Mouse (Mus musculus) stomach, embryonic 16.5 days (tissue): Measurements from ENCODE around the gene Psmd8. TPM values are rescaled to one million over a fixed set of nuclear protein-coding genes. Genes with fewer than 3 reads are reported as not detected.
A peak's percentile ranks its signal among the peaks of the same experiment; 100 is the strongest.

ENCODE experiments used
- ATAC-seq: fragments of 200-750 bp; cut with Nextera tagmentation; 2 replicates; pipeline ENCODE4 v1.8.0; 2017; ENCODE audit warnings: moderate number of reproducible peaks, moderate TSS enrichment; ENCODE audit not compliant: insufficient read depth, low FRiP score
- H3K27ac ChIP-seq: fragments of 300-500 bp; sonication (generic); 2 replicates; pipeline ENCODE4 v1.5.1; 2014; ENCODE audit warnings: low read length
- H3K27me3 ChIP-seq: fragments of 300-500 bp; sonication (generic); 2 replicates; pipeline ENCODE4 v1.6.1; 2014; ENCODE audit warnings: low read length, control low read depth, mixed read lengths; ENCODE audit not compliant: control insufficient read depth, insufficient read depth
- H3K36me3 ChIP-seq: fragments of 300-500 bp; sonication (generic); 2 replicates; pipeline ENCODE4 v1.6.1; 2014; ENCODE audit warnings: low read length; ENCODE audit not compliant: control insufficient read depth, insufficient read depth
- H3K4me1 ChIP-seq: fragments of 300-500 bp; sonication (generic); 2 replicates; pipeline ENCODE4 v1.6.1; 2014; ENCODE audit warnings: low read length, control low read depth, mixed read lengths; ENCODE audit not compliant: control insufficient read depth, insufficient read depth
- H3K4me2 ChIP-seq: fragments of 300-500 bp; sonication (generic); 2 replicates; pipeline ENCODE4 v1.6.1; 2014; ENCODE audit warnings: low read depth, low read length, mixed read lengths
- H3K4me3 ChIP-seq: fragments of 300-500 bp; sonication (generic); replicated peaks from 2 replicates; pipeline ENCODE4 v1.5.1; 2014; ENCODE audit warnings: mild to moderate bottlenecking, low read length
- H3K9ac ChIP-seq: fragments of 300-500 bp; sonication (generic); 2 replicates; pipeline ENCODE4 v1.6.1; 2014; ENCODE audit warnings: low read length
- H3K9me3 ChIP-seq: fragments of 300-500 bp; sonication (generic); replicated peaks from 2 replicates; pipeline ENCODE4 v1.6.1; 2016; ENCODE audit warnings: low read length, control low read depth; ENCODE audit not compliant: control insufficient read depth
- WGBS: fragments of 180-500 bp; shearing (Covaris S2); extraction: QIAGEN DNeasy Blood & Tissue Kit; methylation state at CpG from one replicate; pipeline ENCODE4 v1.1.7; 2014; 5-methylcytosine and 5-hydroxymethylcytosine counted together
- polyA plus RNA-seq: library from polyadenylated mRNA; unstranded; fragments of >200 nt; fragmentation: Nextera tagmentation; extraction: Ambion mirVana; gene quantifications from 2 replicates; pipeline ENCODE4 v1.2.1, GENCODE M21; 2015

The Psmd8 gene
- polyA plus RNA-seq, 1 experiment from 2014 or later: 242 TPM

GRCm38 (mm10) chr7:29172390-29173016, 8.0 kb downstream of the Psmd8 start:
- no peak overlapping the region for H3K9ac ChIP-seq
- H3K4me3 ChIP-seq: no peak overlapping the region
- peaks cover 22% of the 10 kb centered on the region for H3K4me1 ChIP-seq
- no peak overlapping the region for H3K27ac ChIP-seq
- no peak for ATAC-seq
- 49% methylated on average over 32 of the region's 32 CpGs for WGBS
- no peaks in the 10 kb centered on the region for H3K9me3 ChIP-seq
- peaks cover 27% of the 10 kb centered on the region for H3K27me3 ChIP-seq
- peaks cover 36% of the 10 kb centered on the region for H3K36me3 ChIP-seq
- H3K4me2 ChIP-seq: no peak overlapping the region

DNA sequence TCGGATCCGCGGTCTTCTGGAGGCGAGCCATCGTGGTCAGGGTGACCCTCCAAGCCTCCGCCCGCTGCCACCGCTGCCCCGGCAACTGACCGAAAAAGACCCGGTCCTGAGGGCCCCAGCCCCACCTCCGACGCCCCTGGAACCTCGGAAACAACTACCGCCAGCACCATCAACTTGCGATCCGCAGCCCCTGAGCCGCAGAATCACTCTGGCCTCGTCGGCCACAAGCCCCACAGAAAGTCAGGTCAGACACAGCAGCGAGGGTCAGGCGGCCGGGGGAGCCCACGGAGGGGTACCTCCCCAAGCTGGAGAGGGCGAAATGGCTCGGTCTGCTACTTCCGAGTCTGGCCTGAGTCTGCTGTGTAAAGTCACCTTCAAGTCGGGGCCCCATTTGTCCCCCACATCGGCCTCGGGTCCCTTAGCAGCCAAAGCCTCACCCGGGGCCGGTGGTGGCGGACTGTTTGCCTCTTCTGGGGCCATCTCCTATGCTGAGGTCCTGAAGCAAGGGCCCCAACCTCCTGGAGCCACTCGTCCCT, 8.9 kb downstream of the Psmd8 start:
- Histone ChIP-seq H3K36me3 (peaks cover 36% of the 10 kb centered on the region), H3K4me1 (peaks cover 22% of the 10 kb centered on the region), H3K4me2 (peak overlapping the region; percentile 96), H3K9ac (peak overlapping the region; percentile 76), H3K27ac (no peak overlapping the region), H3K4me3 (peak overlapping the region; percentile 67), H3K27me3 (peaks cover 27% of the 10 kb centered on the region), H3K9me3 (no peaks in the 10 kb centered on the region)
- ATAC-seq: no peak
- WGBS: 7% methylated on average over 34 of the region's 34 CpGs

GRCm38 (mm10) chr7:29170755-29171561, 9.5 kb downstream of the Psmd8 start:
- Histone ChIP-seq H3K4me3 (peak overlapping the region; percentile 67), H3K27ac (peak overlapping the region; percentile 87; the same call in 1 of the 2 replicates), H3K9ac (peak overlapping the region; percentile 76), H3K9me3 (no peaks in the 10 kb centered on the region), H3K4me1 (peaks cover 22% of the 10 kb centered on the region), H3K27me3 (peaks cover 27% of the 10 kb centered on the region), H3K36me3 (peaks cover 30% of the 10 kb centered on the region), H3K4me2 (peak overlapping the region; percentile 96)
- ATAC-seq: no peak
- WGBS: 2% methylated on average over 43 of the region's 43 CpGs

DNA sequence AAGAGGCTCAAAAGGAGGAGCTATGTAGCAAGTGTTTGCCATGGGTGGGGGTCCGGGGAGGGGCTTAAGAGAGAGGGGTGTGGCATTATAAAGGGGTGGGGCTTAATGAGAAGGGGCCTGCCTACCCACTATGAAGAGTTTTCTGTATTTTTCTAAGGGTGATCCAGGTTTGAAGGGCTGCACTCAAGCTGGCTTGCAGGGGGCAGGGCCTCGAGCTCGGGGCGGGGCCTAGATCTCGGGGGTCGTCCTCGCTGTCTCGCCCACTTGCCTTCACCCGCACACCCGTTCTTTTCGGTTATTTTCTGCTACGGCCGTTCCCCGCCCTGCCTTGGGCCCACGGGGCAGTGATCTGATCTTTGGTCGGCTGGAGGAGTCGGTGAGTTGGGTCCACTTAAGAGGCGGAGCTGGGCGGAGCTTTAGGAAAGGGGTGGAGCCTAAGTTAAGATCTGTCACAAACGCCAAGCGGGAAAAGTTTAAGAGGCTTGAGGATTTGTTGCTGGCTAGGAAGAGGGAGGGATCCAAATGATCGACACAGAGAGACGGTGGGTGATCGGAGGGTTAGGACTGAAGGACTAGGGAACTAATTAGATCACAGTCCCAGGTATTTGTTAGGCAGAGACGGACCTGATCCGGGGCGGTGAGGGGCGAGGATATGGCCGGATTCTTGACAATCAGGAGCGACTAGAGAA, 10.3 kb downstream of the Psmd8 start, which contains the start of the genes Ggn and Spred3:
Ggn (plus strand) TSS at position 145 of the 689 bp plus-strand sequence.
Spred3 (minus strand) TSS at position 346 of the 689 bp plus-strand sequence.
- Histone ChIP-seq H3K27me3 (peaks cover 27% of the 10 kb centered on the region), H3K36me3 (peaks cover 23% of the 10 kb centered on the region), H3K27ac (peak within 1 kb of the TSS; percentile 87), H3K4me1 (peaks cover 22% of the 10 kb centered on the region), H3K4me2 (peak within 1 kb of the TSS; percentile 96), H3K4me3 (peak within 1 kb of the TSS; percentile 67), H3K9ac (peak within 1 kb of the TSS; percentile 76), H3K9me3 (no peaks in the 10 kb centered on the region)
- peak; percentile 68 for ATAC-seq
- WGBS: under 1% methylated on average over 30 of the region's 30 CpGs

DNA sequence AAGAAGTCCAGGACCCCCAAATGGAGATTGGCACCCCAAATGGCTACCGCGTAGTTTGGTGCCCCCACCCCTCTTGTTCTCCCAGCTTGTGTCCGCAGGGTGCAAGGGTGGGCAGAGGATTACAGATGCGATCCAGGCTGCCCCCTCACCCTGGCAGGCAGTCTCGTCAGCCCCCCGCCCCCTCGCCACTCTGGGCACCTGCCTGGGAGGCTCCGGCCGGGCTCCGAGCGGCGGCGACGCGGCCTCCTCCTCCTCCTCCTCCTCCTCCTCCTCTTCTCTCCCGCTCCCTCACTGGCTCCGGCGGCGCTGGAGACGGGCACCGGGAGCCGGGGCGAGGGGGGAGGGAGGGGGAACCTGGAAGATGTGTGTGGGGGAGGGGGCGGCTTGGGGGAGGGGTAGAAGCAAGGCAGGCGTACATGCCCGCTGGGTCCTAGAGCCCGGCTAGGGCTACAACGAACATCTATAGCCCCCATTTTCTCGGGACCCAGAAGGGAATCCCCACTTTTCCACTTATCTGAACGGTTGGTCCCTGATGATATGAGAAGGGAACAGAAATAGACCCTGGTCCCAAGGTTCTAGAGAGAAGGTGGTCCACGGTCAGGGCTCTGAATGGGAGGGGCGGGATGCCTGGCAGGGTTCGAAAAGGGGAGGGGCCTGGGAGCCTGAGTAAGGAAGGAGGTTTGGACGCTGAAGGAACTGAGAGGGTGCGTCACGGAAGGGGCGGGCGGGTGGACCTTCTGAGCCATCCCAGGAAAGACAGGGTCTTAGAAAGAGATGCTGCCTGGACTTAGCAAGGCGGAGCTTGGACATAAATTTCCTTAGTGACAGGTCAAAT, 11.1 kb downstream of the Psmd8 start:
- H3K4me1 ChIP-seq: peaks cover 22% of the 10 kb centered on the region
- peak overlapping the region; percentile 96 for H3K4me2 ChIP-seq
- peak overlapping the region; percentile 76 for H3K9ac ChIP-seq
- peaks cover 27% of the 10 kb centered on the region for H3K27me3 ChIP-seq
- H3K36me3 ChIP-seq: peaks cover 15% of the 10 kb centered on the region
- peak overlapping the region; percentile 87 for H3K27ac ChIP-seq
- no peaks in the 10 kb centered on the region for H3K9me3 ChIP-seq
- peak overlapping the region; percentile 67 for H3K4me3 ChIP-seq
- ATAC-seq: peak; percentile 86
- under 1% methylated on average over 31 of the region's 39 CpGs for WGBS

- H3K36me3 ChIP-seq: 0 out of 2 replicates have a peak, but pooled peaks cover 9% of the 10 kb centered on the region
- H3K4me1 ChIP-seq: peaks cover 22% of the 10 kb centered on the region
- WGBS: 2% methylated on average over 14 of the region's 14 CpGs
- H3K27me3 ChIP-seq: peaks cover 26% of the 10 kb centered on the region
- H3K9me3 ChIP-seq: no peaks in the 10 kb centered on the region
- peak overlapping the region; percentile 96 for H3K4me2 ChIP-seq
- 0 out of 2 replicates have a peak overlapping the region, but pooled peaks have one; percentile 87 for H3K27ac ChIP-seq
- ATAC-seq: no peak
- peak overlapping the region; percentile 76 for H3K9ac ChIP-seq
- peak overlapping the region; percentile 67 for H3K4me3 ChIP-seq
Measured at GRCm38 (mm10) chr7:29168791-29169230, 11.7 kb downstream of the Psmd8 start.

- Histone ChIP-seq H3K4me3 (peak overlapping the region; percentile 67), H3K4me1 (peaks cover 22% of the 10 kb centered on the region), H3K9ac (peak overlapping the region; percentile 76; the same call in 1 of the 2 replicates), H3K27ac (no peak overlapping the region), H3K27me3 (peaks cover 20% of the 10 kb centered on the region), H3K36me3 (0 out of 2 replicates have a peak, but pooled peaks cover 5% of the 10 kb centered on the region), H3K9me3 (no peaks in the 10 kb centered on the region), H3K4me2 (peak overlapping the region; percentile 96)
- WGBS: 13% methylated on average over 10 of the region's 10 CpGs
- ATAC-seq: no peak
Measured at GRCm38 (mm10) chr7:29168121-29168695, 12.3 kb downstream of the Psmd8 start.

- Histone ChIP-seq H3K4me2 (no peak overlapping the region), H3K9ac (no peak overlapping the region), H3K27me3 (peaks cover 14% of the 10 kb centered on the region), H3K36me3 (no peaks in the 10 kb centered on the region), H3K9me3 (no peaks in the 10 kb centered on the region), H3K4me3 (no peak overlapping the region), H3K4me1 (peaks cover 26% of the 10 kb centered on the region), H3K27ac (no peak overlapping the region)
- WGBS: 28% methylated on average over 19 of the region's 19 CpGs
- no peak for ATAC-seq
Measured at GRCm38 (mm10) chr7:29167656-29168055, 12.8 kb downstream of the Psmd8 start.
